Mouse (Mus musculus): ENCODE data around the gene Tcf12.

Tcf12 gene

DNA sequence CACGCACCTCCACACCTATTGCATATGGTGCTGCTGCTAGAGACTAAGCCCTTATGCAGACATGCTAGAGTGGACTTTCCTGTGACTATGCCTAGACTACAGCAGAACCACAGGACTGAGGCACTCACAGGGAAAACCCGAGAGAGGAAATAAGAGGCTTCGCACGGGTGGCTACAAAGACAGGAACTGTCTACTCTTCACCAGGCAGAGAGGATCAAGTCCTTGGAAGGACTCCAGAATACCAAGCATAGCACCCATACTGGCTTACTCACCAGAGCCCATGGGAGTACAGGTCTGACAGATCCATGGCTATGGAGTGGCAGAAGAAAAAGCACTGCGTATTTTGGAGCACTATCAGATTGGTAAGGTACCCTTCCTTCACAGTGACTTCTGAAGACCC is 269.8 kb downstream of the Tcf12 start:
- DNase-seq (ENCODE audit: low spot score in 2 of 2), result no peak

DNA sequence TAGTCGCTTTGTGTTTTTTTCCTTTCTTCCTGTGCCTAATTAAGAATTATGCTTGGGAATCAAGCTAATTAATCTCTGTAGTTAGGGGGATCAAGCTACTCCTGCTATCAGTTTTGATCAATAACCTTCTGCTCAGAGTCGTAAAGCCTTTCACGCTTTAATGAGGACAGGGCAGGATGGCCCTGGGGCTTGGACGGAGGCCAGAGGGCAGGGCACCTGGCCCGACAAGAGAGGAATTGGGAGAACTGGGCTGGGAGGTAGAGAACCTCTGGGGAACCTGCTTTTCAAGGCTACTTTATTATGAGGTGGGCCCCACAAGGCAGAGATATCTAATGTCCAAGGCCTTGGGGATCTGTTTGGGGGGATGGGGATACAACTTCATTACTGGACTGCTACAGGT is 274.3 kb downstream of the Tcf12 start:
- DNase-seq (ENCODE audit: low spot score in 2 of 2), result no peak

DNA sequence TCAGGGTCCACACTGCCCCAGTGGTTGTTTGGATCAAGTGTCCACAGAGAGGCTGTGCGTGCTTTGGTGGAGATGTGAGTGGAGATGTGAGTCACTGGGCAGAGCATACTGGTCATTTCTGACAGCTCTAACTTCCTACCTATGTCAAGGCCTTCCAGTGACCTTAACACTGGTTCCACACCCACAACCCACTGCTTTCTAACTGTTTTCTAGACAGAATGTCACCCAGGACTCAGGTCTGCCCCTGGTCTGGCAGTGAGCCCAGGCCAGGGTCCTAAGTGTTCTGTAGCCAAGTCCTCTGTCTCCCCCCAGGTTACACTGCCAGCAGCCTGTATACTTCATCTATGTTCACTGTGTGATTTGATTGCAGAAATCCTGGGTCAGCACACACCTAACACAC is 275.3 kb downstream of the Tcf12 start:
- no peak for DNase-seq (ENCODE audit: low spot score in 2 of 2)

DNA sequence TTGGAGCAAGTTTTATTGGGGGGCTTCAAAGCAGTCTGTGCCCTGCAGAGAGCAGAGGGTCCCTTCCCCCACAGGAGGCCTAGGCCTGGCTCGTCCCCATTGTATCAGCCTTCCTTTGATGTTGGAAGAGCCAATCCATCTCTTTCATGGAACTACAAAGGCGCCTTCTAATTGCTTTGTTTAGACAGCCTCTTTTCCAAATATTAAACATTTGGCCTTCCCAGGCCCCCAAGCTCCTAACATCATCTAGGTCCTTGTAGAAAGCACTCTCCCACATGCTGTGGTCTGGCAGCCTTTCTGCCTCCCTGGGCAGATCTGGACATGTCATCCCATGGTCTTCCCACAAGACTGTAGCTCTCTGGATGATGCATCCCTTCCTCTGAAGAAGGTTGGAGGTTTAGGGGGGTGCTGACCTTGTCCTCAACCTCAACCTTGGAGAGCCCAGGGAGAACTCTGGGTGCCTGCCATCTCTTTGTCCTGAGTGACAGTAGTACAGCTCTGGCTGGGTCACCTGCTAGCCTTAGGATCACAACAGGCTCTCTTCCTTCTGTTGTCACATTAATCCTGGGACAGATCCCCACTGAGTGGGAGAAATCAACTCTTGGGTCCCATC is 276.4 kb downstream of the Tcf12 start:
- DNase-seq (ENCODE audit: low spot score in 2 of 2), result no peak

DNA sequence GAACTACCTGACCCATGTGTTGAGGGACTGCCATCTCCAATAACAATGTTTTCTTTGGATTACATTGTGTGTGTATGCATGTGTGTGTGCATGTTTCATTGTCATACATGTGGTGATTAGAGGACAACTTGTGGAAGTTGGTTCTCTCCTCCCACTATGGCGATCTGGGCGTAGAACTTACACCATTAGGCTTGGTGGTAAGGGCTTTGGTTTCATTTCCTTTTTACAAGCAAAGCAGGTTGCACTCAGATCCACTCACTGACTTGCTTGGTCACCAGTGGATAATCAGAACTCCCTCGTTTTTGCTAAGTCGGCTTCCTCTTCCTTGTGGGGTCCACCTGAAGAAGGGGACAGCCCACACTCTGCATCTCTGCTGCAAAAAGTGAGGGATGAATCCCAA is 277.0 kb downstream of the Tcf12 start:
- DNase-seq (ENCODE audit: low spot score in 2 of 2), result no peak

DNA sequence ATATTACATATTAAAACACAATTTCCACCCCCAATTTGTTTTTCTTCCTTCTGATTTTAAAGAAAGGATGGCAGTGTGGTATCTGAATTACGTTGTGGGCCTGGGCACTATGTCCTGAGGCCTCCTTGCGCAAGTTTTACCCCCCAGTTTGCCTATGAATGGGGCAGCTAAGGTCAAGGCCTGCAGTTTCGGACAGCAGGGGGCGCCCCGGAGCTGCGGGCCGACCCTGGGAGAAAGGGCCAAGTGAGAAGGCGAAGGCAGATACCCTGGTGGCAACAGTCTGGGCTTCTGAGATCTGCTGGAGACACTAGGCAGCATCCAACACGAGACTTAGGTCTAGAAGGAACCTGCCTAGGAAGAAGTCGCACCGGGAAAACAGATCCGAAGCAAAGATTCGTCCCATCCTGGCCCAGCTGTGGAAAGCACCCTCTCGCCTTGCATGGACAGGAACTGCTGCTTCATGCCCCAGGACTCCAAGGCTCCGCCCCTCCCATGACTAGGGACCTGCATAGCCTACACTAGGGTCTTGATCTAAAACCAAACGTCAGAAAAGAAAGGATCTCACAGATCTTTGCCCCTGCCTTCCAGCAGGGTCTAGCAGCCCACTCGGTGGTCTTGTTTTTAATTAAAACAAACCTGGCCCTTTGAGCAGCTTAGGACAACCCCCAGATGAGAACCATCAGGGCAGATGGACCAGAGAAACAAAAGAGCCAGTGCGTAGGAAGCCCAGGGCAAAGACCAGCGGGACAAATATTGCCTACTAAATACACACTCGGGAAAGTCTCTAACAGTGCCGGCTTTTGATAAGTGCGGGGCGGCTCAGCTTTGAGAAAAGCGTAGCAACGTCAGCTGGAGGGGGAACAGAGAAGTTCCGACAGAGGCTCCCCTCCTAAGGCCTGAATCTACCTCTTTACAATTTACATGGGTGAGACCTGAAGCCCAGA is 279.6 kb downstream of the Tcf12 start:
- DNase-seq (ENCODE audit: low spot score in 2 of 2), result peak; percentile 55 to 70

DNA sequence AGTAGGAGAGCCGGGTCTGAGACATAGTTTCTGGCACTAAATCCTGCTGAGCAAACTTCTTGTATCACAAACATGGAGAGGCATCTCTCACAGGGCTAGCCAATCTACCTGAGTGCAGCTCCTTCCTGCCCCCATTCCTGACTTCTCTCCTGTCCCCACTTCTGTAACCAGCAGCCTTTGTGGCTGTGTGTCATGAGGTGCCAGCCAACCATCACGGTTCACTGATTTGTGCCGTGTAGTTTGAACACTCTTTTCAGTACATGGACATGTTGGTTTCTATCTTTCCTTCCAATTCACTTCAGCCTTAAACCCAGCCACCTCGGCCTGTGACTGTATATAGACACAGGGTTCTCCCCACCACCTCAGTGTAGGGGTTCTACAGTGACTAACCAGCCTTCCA is 280.7 kb downstream of the Tcf12 start:
- no peak for DNase-seq (ENCODE audit: low spot score in 2 of 2)

DNA sequence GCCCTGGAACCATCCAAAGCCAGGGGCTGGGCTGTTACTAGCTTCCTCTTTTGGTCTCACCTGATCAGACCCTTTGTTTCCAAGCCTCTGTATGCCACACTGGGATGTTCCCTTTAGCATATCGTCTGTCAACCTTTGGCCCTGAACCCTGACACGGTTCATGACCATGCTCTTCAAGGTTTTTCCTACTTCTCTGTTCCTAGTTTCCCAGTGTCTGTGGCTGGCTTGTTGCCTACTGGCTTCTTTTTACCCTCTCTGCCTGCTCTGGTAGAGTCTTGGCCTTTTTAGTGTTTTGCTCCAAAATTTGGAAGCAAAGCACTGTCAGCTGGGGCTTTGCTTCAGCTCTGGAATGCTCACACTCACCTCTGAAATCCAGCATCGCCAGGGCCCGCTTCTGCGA is 281.3 kb downstream of the Tcf12 start:
- DNase-seq (ENCODE audit: low spot score in 2 of 2), result no peak

DNA sequence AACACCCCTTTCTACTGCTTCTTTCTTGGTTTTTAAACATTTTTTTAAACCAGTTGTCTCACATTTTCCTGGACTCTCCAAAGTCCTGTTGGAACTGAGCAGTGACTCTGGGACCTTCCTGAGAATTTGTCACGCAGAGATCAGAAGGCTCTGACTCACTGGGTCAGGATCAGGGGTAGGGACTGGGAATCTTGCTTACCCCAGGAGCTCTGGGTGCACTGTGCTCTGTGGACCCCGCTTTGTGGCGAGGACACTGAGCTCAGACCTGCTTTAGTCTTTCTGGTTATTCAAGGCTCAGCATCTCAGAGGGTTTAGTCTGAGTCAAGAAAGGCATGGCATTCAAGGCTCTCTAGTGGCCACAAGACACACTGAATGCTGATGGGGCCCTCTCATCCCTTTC is 281.9 kb downstream of the Tcf12 start:
- DNase-seq (ENCODE audit: low spot score in 2 of 2), result no peak

DNA sequence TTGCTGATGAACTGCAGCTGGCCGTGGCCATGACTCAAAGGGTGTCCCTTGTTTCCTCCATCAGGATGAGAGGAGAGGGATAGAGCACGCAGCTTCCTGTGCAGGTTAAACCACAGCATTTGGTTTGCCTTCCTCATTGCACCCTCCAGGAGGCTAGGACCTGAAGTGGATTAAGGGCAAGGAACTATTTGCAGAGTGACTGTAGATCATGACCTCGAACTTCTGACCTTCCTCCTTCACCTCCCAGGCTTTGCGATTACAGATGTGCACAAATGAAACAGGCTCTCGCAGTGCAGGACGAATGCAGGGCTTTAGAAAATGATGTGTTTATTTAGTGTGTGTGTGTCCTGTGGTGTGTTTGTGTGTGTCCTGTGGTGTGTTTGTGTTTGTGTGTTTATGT is 282.5 kb downstream of the Tcf12 start:
- DNase-seq (ENCODE audit: low spot score in 2 of 2), result no peak

DNA sequence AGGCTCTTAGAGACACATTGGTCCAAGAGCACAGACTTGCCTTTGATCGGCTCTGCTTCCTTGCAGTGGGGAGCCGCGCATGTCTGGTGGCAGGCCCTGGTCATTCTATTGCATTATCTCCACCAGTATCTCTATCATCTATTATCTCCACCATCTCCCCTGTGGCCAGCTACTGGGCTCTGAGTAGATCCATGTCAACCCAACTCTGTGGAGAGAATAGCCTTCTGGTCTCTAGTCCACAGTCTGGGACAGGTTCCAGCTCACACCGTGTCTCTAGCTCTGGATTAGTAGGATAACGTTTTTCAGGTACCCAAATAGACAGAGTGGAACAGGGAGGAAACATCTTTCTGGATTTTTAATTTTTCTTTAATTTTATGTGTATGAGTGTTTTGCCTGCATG is 284.3 kb downstream of the Tcf12 start:
- DNase-seq (ENCODE audit: low spot score in 2 of 2), result no peak

DNA sequence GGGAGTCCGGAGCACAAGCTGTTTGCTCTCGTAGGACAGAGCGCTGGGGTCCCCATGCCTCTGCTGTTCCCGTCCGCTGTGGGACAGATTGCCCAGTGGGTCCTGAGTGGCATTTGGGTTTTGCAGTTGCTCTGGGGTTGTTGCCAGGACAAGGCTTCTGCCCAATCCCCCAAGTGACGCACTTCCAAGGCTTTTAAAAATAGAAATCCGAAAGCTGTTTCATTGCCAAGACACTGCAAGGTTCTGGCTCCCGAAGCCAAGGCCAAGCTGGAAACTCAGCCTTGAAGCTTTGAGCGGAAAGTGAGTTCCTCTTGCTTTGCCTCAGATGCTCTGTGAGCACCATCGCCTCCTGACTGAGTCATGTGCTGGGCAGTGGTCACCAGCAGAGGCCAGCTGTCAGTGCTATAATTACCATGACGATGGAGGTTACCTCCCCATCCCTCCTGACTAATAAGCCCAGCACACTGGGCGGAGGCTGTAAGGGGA is 285.6 kb downstream of the Tcf12 start:
- no peak for DNase-seq (ENCODE audit: low spot score in 2 of 2)

DNA sequence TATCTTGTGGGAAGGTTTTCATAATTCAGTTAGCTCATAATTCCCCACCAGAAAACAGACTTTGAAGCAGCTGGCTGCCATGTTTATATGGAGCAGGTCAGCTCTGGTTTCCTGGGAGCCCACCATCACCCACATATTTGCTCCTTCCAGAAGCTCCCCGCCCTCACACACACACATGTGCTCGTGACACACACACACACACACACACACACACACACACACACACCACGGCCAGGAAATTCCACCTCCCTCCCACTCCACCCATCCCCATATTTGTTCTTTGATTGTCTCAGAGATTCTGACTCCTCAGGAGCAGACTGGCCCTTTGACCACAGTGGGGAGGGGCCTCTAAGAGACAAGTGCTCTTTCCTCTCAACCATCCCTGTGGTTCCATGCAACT is 289.7 kb downstream of the Tcf12 start:
- DNase-seq (ENCODE audit: low spot score in 2 of 2), result no peak

DNA sequence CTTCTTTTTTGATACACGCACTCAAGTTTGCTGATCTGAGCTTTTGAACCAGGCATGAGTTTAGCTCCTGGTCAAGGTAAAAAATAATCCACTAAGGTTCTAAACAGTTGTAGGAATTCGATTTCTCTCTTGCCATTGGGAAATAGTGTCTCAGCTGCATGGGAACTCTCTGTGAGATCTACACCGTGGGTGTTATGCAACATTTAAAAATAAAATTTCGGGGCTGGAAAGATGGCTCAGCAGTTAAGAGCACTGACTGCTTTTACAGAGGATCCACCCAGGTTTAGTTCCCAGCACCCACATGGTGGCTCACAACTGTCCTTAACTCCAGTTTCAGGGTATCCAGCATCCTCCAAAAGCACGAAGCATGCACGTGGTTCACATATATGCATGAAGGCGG is 293.2 kb downstream of the Tcf12 start:
- DNase-seq (ENCODE audit: low spot score in 2 of 2), result no peak

DNA sequence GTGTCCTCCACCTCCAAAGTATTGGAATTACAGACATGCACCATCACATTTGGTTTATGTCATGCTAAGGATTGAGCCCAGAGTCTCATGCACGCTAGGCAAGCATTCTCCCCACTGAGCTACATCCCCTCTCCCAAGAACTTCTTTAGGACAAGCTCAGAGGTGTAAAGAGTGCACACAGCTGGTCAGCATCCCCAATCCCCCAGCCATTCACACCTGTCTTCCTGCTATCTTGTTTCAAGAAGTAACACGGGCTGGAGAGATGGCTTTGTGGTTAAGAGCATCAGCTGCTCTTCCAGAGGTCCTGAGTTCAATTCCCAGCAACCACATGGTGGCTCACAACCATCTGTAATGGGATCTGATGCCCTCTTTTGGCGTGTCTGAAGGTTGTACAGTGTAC is 295.6 kb downstream of the Tcf12 start:
- no peak for DNase-seq (ENCODE audit: low spot score in 2 of 2)

DNA sequence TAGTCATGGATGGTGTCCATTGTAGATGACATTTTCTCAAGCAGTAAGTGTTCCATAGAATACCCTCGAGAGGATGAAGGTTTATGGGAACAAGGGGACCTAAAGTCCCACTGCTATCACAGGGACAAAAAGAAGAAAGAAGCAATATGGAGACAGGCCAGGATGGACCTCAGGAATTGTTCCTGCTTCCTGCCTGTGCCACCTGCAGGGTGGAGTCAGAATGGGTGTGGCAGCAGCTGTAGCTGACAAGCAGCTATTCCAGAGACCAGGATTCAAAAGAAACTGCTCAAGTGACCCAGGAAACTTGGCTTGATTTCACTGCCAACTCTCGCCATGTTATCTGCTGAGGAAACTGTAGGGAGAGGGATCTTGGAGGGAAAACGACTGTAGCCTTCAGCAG is 298.1 kb downstream of the Tcf12 start:
- no peak for DNase-seq (ENCODE audit: low spot score in 2 of 2)

DNA sequence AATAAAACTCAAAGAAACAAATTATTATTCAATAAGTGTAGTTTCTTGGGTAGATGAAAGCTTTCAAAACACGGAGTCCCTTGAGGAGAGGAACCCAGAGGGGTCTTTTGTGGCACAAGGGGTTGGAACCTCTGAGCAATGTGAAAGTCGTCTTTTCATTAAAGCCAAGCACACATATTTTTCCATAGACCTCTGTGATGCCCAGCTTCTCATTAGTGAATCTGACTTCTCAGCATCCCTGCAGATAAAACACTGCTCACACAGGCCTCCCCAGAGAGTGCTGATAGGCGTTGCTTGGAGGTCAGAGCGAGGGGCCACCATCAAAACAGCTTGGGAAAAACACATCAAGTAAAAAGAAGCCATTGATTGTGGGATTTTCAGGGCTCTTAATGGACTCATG is 298.8 kb downstream of the Tcf12 start:
- no peak for DNase-seq (ENCODE audit: low spot score in 2 of 2)

DNA sequence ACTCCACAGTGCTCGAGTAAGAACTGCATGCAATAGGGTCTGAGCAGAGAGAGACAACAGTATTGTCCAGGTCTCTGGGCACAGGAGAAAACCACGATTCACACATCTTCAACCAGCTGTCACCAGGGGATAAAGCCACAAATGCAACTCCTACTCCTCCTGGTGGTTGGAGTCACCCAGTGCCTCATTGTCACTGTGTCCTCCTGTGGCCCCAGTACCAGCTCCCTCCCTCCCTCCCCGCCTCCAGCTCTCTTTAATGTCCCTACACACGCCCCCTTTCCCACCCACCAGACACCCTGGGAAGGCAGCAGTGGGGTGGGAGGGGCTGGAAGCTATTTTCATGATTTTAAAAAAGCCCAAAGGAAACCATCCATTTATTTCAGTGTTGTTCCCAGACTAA is 299.3 kb downstream of the Tcf12 start:
- DNase-seq (ENCODE audit: low spot score in 2 of 2), result no peak

DNA sequence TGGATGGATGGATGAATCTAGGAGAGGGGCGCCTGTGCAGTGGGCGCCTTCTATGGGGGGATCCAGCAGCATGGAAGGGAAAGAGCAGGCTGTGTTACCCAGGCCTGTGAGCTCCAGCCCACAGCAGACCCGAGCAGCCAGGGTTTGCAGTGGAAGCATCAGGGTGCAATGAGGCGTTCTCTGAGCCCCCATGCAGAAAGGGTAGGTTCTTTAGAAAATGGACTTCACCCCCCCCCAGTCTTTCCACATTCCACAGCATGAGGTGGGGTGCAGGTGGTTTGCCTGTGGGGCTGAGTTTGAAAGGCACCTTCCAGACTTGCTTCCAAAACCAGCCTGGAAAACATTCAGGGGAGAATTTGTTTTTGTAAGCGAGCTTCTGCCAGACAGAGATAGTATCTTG is 300.3 kb downstream of the Tcf12 start:
- no peak for DNase-seq (ENCODE audit: low spot score in 2 of 2)

DNA sequence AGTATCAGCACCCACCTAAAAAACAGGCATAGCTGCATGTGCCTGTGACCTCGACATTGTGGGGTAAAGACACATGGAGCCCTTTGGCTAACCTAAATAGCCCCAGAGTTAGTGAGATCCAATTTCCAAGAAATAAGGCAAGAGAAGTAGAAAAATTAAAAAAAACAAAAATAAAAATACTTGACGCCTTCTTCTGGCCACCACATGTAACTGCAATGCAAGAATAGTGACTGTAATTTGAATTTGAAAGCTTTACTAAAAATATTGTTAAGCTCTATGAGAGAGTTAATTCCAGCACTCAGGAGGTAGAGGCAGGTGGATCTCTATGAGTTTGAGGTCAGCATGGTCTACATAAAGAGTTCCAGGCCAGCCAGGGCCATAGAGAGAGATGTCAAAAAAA is 300.9 kb downstream of the Tcf12 start:
- DNase-seq (ENCODE audit: low spot score in 2 of 2), result no peak

DNA sequence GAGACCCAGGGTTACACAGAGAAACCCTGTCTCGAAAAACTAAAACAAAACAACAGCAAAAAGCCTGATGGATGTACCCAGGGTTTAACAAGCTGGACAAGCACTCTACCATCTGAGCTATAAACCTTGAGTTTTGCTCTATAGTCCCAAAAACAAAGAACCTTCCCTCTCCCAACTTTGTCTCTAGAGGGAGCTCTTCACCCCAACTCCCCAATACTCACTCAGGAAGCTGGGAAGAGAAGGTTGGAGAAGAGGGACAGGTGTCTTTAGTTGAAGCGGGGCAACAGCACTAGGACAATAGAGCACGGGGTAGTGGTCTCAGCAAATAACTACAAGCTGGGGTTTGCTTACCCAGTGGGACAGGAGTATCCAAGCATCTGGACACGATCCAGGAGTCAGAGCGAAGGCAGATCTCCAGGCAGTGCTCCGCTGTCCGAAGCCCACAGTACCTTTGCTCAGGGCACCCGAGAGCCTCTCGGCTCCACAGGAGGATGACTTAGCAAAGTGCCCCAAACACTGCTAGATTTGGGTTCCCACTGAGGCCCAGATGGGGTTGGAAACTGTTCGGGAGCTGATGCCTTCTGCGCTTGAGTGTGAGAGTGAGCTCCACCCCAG is 302.9 kb downstream of the Tcf12 start:
- DNase-seq (ENCODE audit: low spot score in 2 of 2), result no peak

DNA sequence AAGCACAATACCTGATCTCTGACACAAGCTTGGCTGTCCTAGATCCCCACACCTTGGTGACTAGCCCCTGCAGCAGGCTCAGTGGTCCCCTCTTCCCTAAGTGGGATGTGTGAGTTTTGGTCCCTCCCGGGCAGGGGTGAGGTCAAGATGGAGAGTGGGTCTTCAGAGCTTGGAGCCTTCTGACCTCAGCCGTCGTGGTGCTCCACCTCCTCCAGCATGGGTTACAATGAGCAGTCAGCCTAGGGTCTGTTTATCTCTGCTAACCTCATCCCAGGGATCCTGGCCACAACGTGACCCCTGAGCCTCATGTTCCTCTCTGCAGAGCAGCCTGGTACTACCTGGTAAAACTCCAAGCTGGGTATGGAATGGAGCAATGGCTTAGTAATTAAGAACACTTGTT is 303.9 kb downstream of the Tcf12 start:
- DNase-seq (ENCODE audit: low spot score in 2 of 2), result no peak

DNA sequence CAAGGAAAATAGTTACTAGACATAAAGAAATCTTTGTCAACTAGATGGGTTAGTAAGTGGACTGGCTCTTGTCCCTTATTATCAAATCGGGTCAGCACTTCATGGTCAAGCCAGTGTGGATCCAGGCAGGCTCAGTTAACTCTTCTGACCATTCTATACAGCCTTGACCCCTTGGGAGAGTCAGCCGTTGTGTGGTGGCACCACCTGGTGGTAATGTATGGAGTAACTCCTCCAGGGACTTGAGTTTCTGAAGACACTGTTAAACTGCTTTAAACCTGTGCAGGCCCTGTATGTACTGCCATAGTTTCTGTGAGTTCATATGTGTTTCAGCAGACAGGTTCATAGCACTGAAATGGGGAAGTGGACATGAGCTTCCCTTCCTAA is 305.3 kb downstream of the Tcf12 start:
- DNase-seq (ENCODE audit: low spot score in 2 of 2), result peak; percentile 25 to 50

Data from natural killer cell, adult 2 months (primary cell).